Mouse (Mus musculus): Measurements from ENCODE around the gene D5Ertd579e.

- TF ChIP-seq ZC3H11A (IDR thresholded peaks at IDR 0.05; ENCODE audit: low read depth, low read length) (no peak), POLR2A (IDR thresholded peaks at IDR 0.05; ENCODE audit: low read depth, low read length) (peak; percentile 58; the same call in 1 of the 2 replicates), NRF1 (IDR thresholded peaks at IDR 0.05; ENCODE audit: low read depth, low read length) (no peak), CHD1 (IDR thresholded peaks at IDR 0.05; ENCODE audit: low read depth, low read length) (no peak), TCF12 (IDR thresholded peaks at IDR 0.05; ENCODE audit: low read depth, low read length) (no peak), SMC3 (IDR thresholded peaks at IDR 0.05; ENCODE audit: low read depth, low read length) (no peak), POLR2AphosphoS2 (IDR thresholded peaks at IDR 0.05; ENCODE audit: low read depth, low read length) (no peak), CTCF (conservative IDR thresholded peaks at IDR 0.05 in 1 of 2, IDR thresholded peaks at IDR 0.05 in 1 of 2; ENCODE audit: low read depth in 2 of 2, low read length in 2 of 2) (peak in 1 of 2 experiments; percentile 34; a peak in 2 of 4 replicates), TBP (conservative IDR thresholded peaks at IDR 0.05; ENCODE audit: low read depth, low read length) (peak; percentile 90), E2F4 (IDR thresholded peaks at IDR 0.05; ENCODE audit: insufficient replicate concordance, low read depth, low read length) (no peak), EP300 (IDR thresholded peaks at IDR 0.05; ENCODE audit: low read length) (no peak), KAT2A (IDR thresholded peaks at IDR 0.05; ENCODE audit: insufficient replicate concordance, low read length) (no peak), MAFK (IDR thresholded peaks at IDR 0.05; ENCODE audit: insufficient replicate concordance, low read length) (no peak)
Measured at GRCm38 (mm10) chr5:36595115-36595514, 100.7 kb downstream of the D5Ertd579e start.

Data from CH12.LX (cell line).